In the genomic region with DNA sequence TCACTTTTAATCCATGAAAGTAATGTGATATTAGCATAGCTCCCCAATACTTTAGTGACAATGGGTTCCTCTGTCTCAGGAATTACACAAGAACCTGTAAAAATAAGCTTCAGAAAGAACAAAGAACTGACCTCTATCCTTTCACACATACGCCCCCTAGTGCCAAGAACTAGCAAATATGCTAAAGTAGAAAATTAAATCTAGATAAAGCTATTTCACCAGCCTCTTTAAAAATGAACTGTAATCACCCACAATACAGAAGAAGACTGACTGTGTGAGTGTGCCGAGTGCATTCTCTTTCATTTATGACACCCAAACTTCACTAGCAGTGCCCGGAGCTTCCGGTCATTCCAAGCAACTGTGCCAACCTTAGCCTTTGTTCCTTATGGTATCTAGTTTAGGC, we compare ENCODE assay signal across 8 mouse cellular contexts. TPM values are rescaled to one million over a fixed set of nuclear protein-coding genes. Genes with fewer than 3 reads are reported as not detected.
DNase-seq lines count a peak whose midpoint lies in the region; ATAC-seq lines count a peak whose summit lies in the region.
"Had no signal": no experiment of that assay in that cellular context is flagged by ENCODE, and none has a peak within 500 bp of the region (broad histone marks: within the 10 kb centered on the region; RNA-seq: fewer than 3 reads in every experiment).

No protein-coding gene starts in this region.

- H3K4me1 ChIP-seq in liver, embryonic 11.5 days (replicated peaks; ENCODE audit: control insufficient read depth, insufficient read depth, low read length): no peaks in the 10 kb centered on the region
- no peaks in the 10 kb centered on the region for H3K4me1 ChIP-seq in hindbrain, embryonic 10.5 days (replicated peaks)

- no peaks in the 10 kb centered on the region for H3K36me3 ChIP-seq in liver, embryonic 11.5 days (ENCODE audit: control insufficient read depth, insufficient read depth, low read length)
- H3K36me3 ChIP-seq in hindbrain, embryonic 10.5 days: no peaks in the 10 kb centered on the region

- H3K4me2 ChIP-seq in liver, embryonic 11.5 days: no peak overlapping the region

- no peaks in the 10 kb centered on the region for H3K27me3 ChIP-seq in liver, embryonic 11.5 days (replicated peaks; ENCODE audit: control insufficient read depth, insufficient read depth, low read length)
- no peaks in the 10 kb centered on the region for H3K27me3 ChIP-seq in hindbrain, embryonic 10.5 days (ENCODE audit: insufficient read depth, poor library complexity, severe bottlenecking)

- ATAC-seq in liver, embryonic 11.5 days (replicated peaks; ENCODE audit: low FRiP score): 0 out of 2 replicates have a peak, but pooled peaks have one; percentile 20
- peak; percentile 91 for ATAC-seq in megakaryocyte, adult 5-6 weeks (ENCODE audit: poor library complexity, severe bottlenecking)

- no peak for DNase-seq in liver, embryonic 11.5 days (ENCODE audit: low spot score)
- DNase-seq in liver (no peak), MN1 (ENCODE audit: low spot score) (peak; percentile 66)
- peak; percentile 47 to 49 for DNase-seq in cerebellum, adult 18-20 months
- DNase-seq in hindbrain, embryonic 10.5 days (ENCODE audit: low spot score): peak; percentile 7
- DNase-seq in ovary, adult 18-20 months (ENCODE audit: low spot score): no peak

- no peak overlapping the region for H3K27ac ChIP-seq in liver, embryonic 11.5 days (ENCODE audit: low read depth, low read length)
- peak overlapping the region; percentile 70; the same call in 1 of the 2 replicates for H3K27ac ChIP-seq in hindbrain, embryonic 10.5 days

- 52% methylated on average over 4 of the region's 4 CpGs for WGBS in liver, embryonic 11.5 days
- 56% methylated on average over 4 of the region's 4 CpGs for WGBS in hindbrain, embryonic 10.5 days

- H3K4me3 ChIP-seq in liver, embryonic 11.5 days (ENCODE audit: low read depth, low read length): no peak overlapping the region
- no peak overlapping the region for H3K4me3 ChIP-seq in hindbrain, embryonic 10.5 days
- H3K4me3 ChIP-seq: erythroblast, embryonic 14.5 days had no signal

- no peak overlapping the region for H3K9ac ChIP-seq in liver, embryonic 11.5 days (ENCODE audit: low read depth, low read length)

- no peaks in the 10 kb centered on the region for H3K9me3 ChIP-seq in liver, embryonic 11.5 days (ENCODE audit: control insufficient read depth, low read length)
- H3K9me3 ChIP-seq in hindbrain, embryonic 10.5 days: no peaks in the 10 kb centered on the region

RNA-seq across cellular contexts. Expression of a gene that starts 10.0 kb away (rescaled TPM):
- polyA plus RNA-seq in liver, embryonic 11.5 days (2014; fragmentation: Nextera tagmentation; extraction: Ambion mirVana): 31.2 and 31.7 TPM in 2 replicates
- polyA plus RNA-seq in hindbrain, embryonic 10.5 days (2016; fragmentation: Nextera tagmentation; extraction: Ambion mirVana): 62.8 and 63.2 TPM in 2 replicates
- total RNA-seq in megakaryocyte, adult 5-6 weeks (2015): 13.6 and 17.5 TPM in 2 replicates
- 19.0 and 21.5 TPM in 2 replicates for total RNA-seq in megakaryocyte, adult 5-6 weeks (2017)

Comparison
In these comparisons a context has a peak if more than half of its experiments do, and no peak if none do; other contexts are left out.
1. DNase-seq: peak in MN1 (single experiment), cerebellum, adult 18-20 months (2 of 2) and hindbrain, embryonic 10.5 days (single experiment); none in liver, embryonic 11.5 days (single experiment), liver (single experiment) and ovary, adult 18-20 months (single experiment).